Mouse (Mus musculus): ENCODE data around the gene Lrriq3. TPM values are rescaled to one million over a fixed set of nuclear protein-coding genes. Genes with fewer than 3 reads are reported as not detected.

The Lrriq3 gene
- 0.43 and 0.67 TPM in 2 replicates for polyA plus RNA-seq (2012; rRNA removed)

DNA sequence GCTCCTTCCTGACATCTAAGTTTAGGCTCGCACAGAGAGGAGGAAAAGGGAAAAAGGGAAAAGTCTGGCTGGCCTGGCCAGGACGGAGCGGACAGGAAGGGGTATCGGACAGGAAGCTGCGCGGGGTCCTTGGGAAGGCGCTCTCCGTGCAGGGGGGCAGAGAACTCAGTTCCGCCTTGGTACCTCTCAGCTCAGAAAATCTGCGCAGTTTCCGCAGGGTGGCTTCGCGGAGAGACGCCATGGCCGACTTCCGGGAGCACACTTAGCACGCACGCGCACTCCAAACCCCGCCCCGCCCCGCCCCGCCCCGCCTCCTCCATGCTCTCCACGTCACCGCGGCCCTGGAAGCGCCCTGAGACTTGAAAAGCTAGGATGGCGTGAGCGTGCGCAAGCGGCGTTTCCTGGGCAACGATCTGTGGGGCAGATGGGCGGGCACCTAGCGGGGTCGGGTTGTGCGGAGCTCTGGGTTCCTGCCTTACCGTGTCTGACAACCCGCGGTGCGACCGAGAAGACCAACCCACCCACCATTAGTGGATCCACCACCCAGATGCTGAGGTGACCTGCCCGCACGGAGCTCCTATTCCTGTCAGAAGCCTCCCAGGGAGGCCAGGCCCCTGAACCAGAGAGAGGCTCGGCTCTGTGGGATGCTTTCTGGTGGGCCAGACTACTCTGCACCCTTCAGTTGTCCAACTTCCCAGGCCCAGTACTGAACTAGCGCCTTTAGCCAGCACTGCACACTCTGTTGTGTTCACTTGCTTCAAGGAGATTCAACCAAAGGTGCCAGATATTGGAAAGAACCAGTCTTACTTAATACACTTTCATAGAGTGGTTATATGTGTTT is at the start of gene Lrriq3, which contains the start of gene Fpgt:
TSS of gene Lrriq3 (plus strand) at position 319 of the 841 bp plus-strand sequence.
TSS of gene Fpgt (minus strand) at position 288 of the 841 bp plus-strand sequence.

DNA sequence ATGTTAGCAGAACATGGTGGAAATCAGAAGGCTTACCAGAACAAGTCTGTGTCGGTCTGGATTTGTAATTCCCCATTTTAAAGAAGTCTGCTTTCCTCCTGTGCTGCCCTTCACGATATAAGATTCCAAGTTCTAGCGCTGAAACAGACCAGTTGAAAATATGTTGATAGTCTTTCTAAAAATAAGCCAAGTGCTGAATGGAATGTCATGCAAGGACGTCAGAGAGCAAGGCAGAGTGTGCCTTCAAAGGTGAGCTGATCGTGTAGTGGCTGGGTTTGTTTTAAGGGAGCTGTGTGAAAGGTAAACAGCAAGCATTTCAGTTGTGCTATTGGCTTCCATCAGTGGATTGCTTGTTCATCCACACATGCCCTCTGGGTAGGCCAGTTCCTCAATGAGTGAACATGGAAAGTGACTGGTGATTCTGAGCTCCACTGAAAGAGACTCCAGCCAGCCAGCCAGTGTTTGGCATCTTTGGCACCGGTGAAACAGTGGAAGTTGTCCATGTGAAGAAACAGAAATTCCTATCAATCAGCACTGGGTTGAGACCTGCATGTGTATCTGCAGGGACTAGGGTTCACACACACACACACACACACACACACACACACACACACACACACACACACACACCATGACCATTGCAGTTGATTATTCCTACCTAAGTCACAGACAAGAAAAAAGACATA is 37.9 kb upstream of the Lrriq3 start, which contains the start of gene Tnni3k:
TSS of gene Tnni3k (minus strand) at position 177 of the 686 bp plus-strand sequence.

Other genes with a start within 250 kb of the Lrriq3 start
- 0.36 and 0.68 TPM in 2 replicates for gene Tnni3k, start 38.0 kb upstream of the Lrriq3 start, polyA plus RNA-seq (2012; rRNA removed)
- gene Fpgt, start within 50 bp of the Lrriq3 start, polyA plus RNA-seq (2012; rRNA removed) = 8.6 and 15.8 TPM in 2 replicates

Data from central nervous system, embryonic 11.5 days (tissue).